Mouse (Mus musculus) left cerebral cortex, adult 2 months (tissue): ENCODE data around the gene Stxbp1. TPM values are rescaled to one million over a fixed set of nuclear protein-coding genes. Genes with fewer than 3 reads are reported as not detected.
A peak's percentile ranks its signal among the peaks of the same experiment; 100 is the strongest.

Experiments used
- DNase-seq, 2 experiments: peaks; one replicate each; pipeline ENCODE4 v3.0.0; 2021 to 2022; ENCODE audit warnings: low spot score in 2 of 2, mixed read lengths in 1 of 2; ENCODE audit errors: extremely low spot score in 1 of 2
- H3K27ac ChIP-seq: fragments of 200-600 bp; 2 replicates; pipeline ENCODE4 v1.8.1; 2022
- H3K4me3 ChIP-seq: fragments of 200-600 bp; 2 replicates; pipeline ENCODE4 v1.8.1; 2022
- CTCF ChIP-seq: fragments of 200-600 bp; IDR thresholded peaks from 2 replicates; pipeline ENCODE4 v1.8.1; 2022; ENCODE audit warnings: antibody characterized with exemption, mild to moderate bottlenecking, moderate library complexity
- intact Hi-C: fragments of 180-260 bp; cut with DNase I; formaldehyde crosslinking; loops from one replicate; pipeline ENCODE4 v1.15.1; 2025
- total RNA-seq, 2 experiments: library from RNA; stranded (reverse); gene quantifications; 2 replicates each; pipeline ENCODE4 v1.2.3; 2021

Gene Stxbp1
- total RNA-seq, 2 experiments from 2014 or later, result 947 to 984 TPM

DNA sequence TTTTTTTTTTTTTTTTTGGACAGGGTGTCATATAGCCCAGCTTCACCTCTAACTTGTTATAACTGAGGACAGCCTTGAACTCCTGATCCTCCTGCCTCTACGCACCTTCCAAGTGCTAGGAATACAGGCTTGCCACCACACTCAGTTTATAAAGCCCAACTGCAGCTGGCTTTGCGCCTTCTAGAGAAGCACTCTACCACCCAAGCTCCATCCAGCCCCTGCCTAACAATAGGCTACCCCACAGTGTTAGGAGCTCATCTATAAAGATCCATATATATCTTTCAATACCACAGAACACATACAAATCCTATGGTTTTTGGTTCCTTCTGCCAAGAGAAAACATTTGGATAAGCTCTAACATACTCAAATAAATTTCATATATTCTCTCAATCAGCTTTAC is 30.5 kb downstream of the Stxbp1 start:
- no peak for DNase-seq
- no peak for TF ChIP-seq CTCF
- intact Hi-C loops, result loop anchor here (2.0 kb wide), 1 partner anchor 30 kb away; the partner anchor contains the start of gene Stxbp1
- peak overlapping the region; percentile 68 for H3K27ac ChIP-seq
- no peak overlapping the region for H3K4me3 ChIP-seq

DNA sequence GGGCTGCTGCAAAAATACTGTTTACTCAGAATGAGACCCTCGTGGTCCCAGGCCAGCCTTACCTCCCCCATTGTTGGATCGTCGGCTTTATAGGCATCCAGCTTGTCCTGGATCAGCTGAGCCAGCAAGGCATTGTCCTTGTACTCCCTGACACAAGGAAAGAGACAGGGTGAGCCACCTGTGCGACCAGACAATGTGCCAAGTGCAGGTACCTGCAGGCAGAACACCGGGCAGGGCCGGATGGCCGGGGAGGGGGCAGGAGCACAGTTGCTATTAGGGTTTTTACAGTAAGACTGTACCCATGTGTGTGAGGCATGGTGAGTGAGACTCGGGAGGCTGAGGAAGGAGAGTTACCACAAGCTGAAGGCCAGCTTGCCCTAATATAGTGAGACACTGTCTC is 35.1 kb downstream of the Stxbp1 start:
- no peak for TF ChIP-seq CTCF
- intact Hi-C loops, result no loop called here
- H3K27ac ChIP-seq, result no peak overlapping the region

DNA sequence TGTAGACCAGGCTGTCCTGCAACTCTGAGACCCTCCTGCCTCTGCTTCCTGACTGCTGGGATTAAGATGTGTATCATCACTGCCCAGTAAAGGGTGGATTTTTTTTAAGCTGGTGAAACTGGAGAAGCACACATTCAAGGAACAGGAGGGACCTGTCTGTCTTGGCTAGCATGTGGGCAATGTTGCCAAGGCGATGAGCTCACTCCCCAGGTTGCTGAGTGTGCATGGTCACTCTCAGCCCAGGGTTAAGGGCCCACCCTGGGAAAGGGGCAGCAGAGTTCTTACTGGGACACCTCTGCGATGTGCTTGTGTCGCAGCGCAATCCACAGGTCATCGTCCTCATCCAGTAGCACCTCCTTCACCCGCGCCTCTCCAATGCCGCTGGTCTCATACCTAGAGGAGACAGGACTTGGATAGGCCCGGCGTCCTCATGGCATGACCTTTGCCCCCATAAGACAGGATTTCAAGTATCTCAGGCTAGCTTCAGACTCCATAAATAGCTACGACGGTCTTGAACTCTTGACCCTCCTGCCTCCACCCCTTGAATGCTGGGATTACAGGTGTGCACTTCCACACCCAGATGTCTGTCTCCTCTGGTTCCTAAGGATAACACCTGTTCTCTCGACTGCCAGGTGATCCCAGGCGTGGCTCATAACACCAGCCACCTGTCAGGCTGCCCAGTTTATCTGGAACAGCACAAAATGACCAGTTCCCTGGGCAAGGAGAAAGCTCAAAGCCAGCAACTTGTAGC is 38.1 kb downstream of the Stxbp1 start:
- Histone ChIP-seq H3K4me3 (no peak overlapping the region), H3K27ac (no peak overlapping the region)
- DNase-seq, result no peak
- intact Hi-C loops, result no loop called here
- no peak for TF ChIP-seq CTCF

More for the DNA sequence above, 35.1 kb downstream of the Stxbp1 start:
- no peak overlapping the region for H3K4me3 ChIP-seq
- DNase-seq, result no peak

DNA sequence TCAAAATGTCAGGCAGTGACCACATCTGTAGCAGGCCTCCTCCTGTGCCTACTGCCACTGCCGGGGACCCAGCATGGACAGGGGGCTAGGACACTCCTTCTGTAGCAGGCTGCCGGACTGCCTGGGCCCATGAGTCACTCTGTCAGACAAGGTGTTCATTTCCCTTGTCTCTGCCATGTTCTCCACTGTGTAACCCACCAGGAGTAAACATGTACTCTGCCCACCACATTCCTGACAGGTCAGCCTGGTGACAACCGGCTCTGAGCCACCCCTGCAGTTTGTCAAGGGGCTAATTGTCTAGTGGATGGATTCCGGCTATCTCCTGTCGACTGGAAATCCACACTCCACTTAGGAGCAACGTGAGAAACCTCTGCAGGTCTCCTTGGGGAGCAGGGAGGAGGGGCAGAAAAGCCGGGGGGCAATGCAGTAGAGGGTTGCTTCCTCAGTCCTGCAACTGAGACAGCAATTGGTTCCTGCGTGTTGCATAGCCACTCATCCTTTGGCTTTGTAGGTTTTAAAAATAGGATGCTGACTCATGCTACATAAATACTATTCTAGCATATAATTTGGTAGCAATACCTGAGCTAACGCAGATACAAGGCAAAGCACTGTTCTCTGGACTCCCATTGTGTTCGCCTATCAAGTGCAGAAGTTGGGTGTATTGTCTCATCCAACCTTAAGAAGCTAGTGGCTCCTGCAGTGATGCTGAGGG is 48.6 kb downstream of the Stxbp1 start:
- DNase-seq, result no peak
- Histone ChIP-seq H3K27ac (peak overlapping the region; percentile 74), H3K4me3 (no peak overlapping the region)
- TF ChIP-seq CTCF, result no peak
- intact Hi-C loops, result no loop called here

DNA sequence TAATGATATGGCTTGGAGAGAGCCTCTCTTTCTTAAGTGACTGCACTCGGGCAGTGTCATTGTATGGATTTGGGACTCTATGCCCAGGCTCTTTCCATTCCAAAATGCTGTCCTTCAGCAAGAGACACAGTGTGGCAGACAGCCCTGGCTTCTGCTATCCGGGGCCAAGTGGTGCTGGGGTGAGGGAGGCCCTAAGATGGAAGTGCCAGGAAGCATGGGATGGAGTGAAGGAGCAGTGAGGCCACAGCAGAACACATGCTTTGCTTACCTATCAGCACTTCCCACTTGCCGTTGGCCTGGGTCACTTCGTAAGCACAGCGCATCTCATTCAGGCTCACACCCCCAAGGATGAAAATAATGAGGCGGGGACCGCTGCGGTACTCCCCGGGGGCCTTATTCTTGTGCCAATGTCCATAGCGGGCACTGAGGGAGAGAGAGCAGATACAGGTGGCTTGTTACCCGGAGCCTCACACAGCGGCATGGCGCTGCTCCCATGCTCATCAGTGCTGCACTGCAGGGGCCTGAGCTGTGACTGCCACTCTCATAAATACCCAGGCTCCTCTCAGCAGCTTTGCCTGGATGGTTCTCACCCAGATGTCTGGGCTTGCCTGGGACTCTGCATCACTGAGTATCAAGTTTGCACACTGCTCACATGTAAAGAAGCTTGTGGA is 51.2 kb downstream of the Stxbp1 start:
- Histone ChIP-seq H3K4me3 (no peak overlapping the region), H3K27ac (no peak overlapping the region; the same call in 1 of the 2 replicates)
- intact Hi-C loops, result no loop called here
- DNase-seq, result no peak
- no peak for TF ChIP-seq CTCF

DNA sequence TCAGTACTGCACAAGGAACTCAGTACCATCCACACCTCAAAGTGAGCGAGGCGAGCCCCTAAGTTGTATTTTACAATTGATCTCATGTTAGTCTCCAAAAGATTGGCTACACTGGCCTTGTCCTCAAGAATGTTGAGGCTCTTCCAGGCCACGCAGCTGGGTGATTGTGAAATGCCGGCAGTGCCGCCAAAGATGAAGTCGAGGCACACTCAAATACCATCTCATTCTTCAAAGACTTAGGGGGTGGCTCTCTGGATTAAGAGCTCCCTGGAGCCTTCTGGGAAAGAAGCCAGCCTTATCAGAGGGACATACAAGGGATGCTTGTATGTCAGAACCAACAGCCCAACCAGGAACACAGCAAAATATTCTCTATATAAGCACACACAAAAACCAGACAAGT is 55.7 kb downstream of the Stxbp1 start:
- TF ChIP-seq CTCF, result no peak
- intact Hi-C loops, result no loop called here
- Histone ChIP-seq H3K4me3 (no peak overlapping the region), H3K27ac (no peak overlapping the region)
- no peak for DNase-seq

DNA sequence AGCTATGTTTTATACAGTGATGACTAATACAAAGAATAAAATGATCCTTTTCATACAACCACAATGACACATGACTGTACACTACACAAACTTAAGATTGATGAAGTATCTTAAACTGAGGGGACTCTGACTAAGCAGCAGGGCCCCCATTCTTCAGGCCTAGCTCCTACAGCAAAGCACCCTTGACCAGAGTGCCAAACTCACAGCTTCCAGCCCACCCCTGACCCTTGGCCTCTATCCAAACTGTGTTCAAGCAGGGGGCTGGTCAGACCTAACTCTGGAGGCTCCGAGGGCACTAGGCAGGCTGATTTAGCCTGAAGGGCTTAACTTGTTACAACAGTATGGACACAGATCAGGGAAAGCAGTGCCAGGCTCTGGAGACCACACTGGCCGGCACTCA is 58.5 kb downstream of the Stxbp1 start:
- Histone ChIP-seq H3K27ac (no peak overlapping the region; the same call in 1 of the 2 replicates), H3K4me3 (no peak overlapping the region)
- no peak for TF ChIP-seq CTCF
- intact Hi-C loops, result no loop called here
- no peak for DNase-seq

DNA sequence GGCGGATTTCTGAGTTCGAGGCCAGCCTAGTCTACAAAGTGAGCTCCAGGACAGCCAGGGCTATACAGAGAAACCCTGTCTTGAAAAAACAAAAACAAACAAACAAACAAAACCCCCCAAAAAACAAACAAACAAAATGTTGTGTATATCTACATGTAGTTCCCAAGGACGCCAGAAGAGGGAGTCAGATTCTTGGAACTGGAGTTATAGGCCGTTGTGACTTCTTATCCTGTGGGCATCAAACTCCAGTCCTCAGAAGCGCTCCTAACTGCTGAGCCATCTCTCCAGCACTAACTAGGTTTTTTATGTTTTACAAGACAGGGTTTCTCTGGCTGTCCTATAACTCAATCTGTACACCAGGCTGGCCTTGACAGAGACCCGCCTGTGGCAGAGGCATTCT is 59.9 kb downstream of the Stxbp1 start:
- intact Hi-C loops, result no loop called here
- no peak for DNase-seq

DNA sequence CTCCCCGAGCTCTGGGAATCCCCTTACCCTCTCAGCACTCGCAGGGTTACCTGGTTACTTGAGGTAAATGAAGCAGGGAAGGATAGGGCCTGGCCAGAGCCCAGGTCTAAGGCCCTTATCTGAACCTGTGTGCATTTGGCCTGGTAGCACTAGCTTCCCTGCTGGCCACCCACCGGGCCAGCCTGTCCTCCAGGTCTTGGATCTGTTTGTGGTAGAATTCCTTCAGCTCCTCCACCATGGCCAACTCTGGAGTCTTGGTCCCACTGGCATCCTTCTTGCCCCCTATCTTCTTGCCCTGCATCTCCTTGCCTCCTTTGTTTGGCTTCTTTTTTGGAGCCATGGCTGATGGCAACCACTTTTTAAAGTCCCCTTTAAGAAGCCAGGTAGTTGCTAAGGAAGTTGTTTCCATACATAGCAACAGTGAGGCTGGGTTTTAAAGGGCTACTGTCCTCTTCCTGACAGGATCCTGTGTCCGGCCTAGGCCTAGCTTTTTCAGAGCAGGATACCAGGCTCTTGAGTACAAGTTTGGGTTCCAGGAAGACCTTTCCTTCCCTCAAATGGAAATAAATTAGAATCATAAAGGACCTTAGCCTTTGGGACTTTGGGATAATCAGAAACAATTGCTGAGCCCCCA is 62.9 kb downstream of the Stxbp1 start, which contains the start of gene Cfap157:
Gene Cfap157, minus strand, starts transcription at position 381 of the 634 bp plus-strand sequence.
- no peak for TF ChIP-seq CTCF
- H3K27ac ChIP-seq, result no peak within 1 kb of the TSS
- no peak for DNase-seq
- intact Hi-C loops, result no loop called here
- H3K4me3 ChIP-seq, result no peak within 1 kb of the TSS

More for the DNA sequence above, 59.9 kb downstream of the Stxbp1 start:
- peak; percentile 64 for TF ChIP-seq CTCF
- H3K4me3 ChIP-seq, result no peak overlapping the region
- H3K27ac ChIP-seq, result no peak overlapping the region

DNA sequence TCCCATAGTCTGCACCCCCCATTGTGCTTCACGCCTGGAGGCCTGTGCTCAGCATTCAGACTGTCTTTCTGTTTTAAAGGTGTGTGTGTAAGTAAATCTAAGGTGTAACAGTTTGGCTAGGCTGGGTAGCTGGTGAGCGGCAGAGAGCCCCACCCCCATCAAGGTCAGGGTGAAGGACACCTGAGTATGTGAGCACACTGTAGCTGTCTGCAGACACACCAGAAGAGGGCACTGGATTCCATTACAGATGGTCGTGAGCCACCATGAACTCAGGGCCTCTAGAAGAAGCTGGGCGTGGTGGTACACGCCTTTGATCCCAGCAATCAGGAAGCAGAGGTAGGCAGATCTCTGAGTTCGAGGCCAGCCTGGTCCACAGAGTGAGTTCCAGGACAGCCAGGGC is 65.3 kb downstream of the Stxbp1 start:
- DNase-seq, result no peak
- Histone ChIP-seq H3K27ac (no peak overlapping the region), H3K4me3 (no peak overlapping the region)
- no peak for TF ChIP-seq CTCF
- intact Hi-C loops, result no loop called here

DNA sequence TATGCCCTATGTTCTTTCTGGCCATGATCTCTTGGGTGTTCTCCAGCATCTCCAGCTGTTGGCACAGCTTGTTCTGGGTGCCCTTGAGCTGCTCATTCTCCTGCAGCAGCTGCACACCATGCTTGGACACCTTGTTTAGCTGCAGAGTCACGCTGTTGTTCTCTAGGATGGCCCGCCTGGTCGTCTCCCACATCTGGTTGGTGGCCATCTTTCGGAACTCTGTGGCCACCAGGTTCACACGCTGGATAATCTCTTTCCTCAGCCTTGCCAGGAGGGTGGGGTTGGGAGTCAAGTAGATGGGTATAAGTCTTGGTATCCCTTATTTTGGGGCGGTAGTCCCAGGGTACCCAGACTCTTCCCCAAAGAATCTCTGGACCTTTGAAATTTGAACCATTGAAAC is 67.3 kb downstream of the Stxbp1 start:
- intact Hi-C loops, result loop anchor here (1.0 to 5.0 kb wide), 3 partner anchors 78 to 148 kb away; no protein-coding TSS in a partner anchor
- no peak overlapping the region for H3K27ac ChIP-seq
- TF ChIP-seq CTCF, result no peak
- no peak for DNase-seq
- H3K4me3 ChIP-seq, result no peak overlapping the region
